Mouse (Mus musculus): ENCODE results near the gene Nfat5. TPM values are rescaled to one million over a fixed set of nuclear protein-coding genes. Genes with fewer than 3 reads are reported as not detected.

Gene Nfat5
- 1.5 TPM in 2 replicates for polyA plus RNA-seq (2015; fragmentation: Nextera tagmentation; extraction: Ambion mirVana)

GRCm38 (mm10) chr8:107292928-107293601 is at the start of gene Nfat5:
Nfat5 (plus strand) TSS chr8:107293470.
- under 1% methylated on average over 49 of the region's 49 CpGs for WGBS (ENCODE audit: insufficient replicate concordance)
- H3K4me2 ChIP-seq, result peak within 1 kb of the TSS; percentile 88
- no peaks in the 10 kb centered on the region for H3K9me3 ChIP-seq (replicated peaks)
- peak; percentile 93 for ATAC-seq (ENCODE audit: low read depth)
- H3K4me1 ChIP-seq (replicated peaks), result peaks cover 26% of the 10 kb centered on the region
- H3K36me3 ChIP-seq, result no peaks in the 10 kb centered on the region
- peak within 1 kb of the TSS; percentile 97 for H3K9ac ChIP-seq
- peak within 1 kb of the TSS; percentile 96 for H3K4me3 ChIP-seq (replicated peaks)
- peak; percentile 95 for DNase-seq
- H3K27ac ChIP-seq, result peak within 1 kb of the TSS; percentile 92
- H3K27me3 ChIP-seq, result no peaks in the 10 kb centered on the region

- Histone ChIP-seq H3K9me3 (replicated peaks) (no peaks in the 10 kb centered on the region), H3K36me3 (no peaks in the 10 kb centered on the region), H3K9ac (no peak overlapping the region), H3K27ac (no peak overlapping the region), H3K4me3 (replicated peaks) (no peak overlapping the region), H3K4me1 (replicated peaks) (no peaks in the 10 kb centered on the region), H3K27me3 (no peaks in the 10 kb centered on the region), H3K4me2 (no peak overlapping the region)
- DNase-seq, result no peak
- WGBS (ENCODE audit: insufficient replicate concordance), result 65% methylated on average over 8 of the region's 8 CpGs
- no peak for ATAC-seq (ENCODE audit: low read depth)
Measured at GRCm38 (mm10) chr8:107244218-107244617, 49.1 kb upstream of the Nfat5 start.

- Histone ChIP-seq H3K4me1 (replicated peaks) (no peaks in the 10 kb centered on the region), H3K4me2 (no peak overlapping the region), H3K27me3 (no peaks in the 10 kb centered on the region), H3K4me3 (replicated peaks) (no peak overlapping the region), H3K36me3 (no peaks in the 10 kb centered on the region), H3K9me3 (replicated peaks) (no peaks in the 10 kb centered on the region), H3K9ac (no peak overlapping the region), H3K27ac (no peak overlapping the region)
- no peak for DNase-seq
- WGBS (ENCODE audit: insufficient replicate concordance), result 70% methylated on average over 6 of the region's 6 CpGs
- ATAC-seq (ENCODE audit: low read depth), result no peak
Measured at GRCm38 (mm10) chr8:107248456-107248855, 44.8 kb upstream of the Nfat5 start.

- DNase-seq (no peak), ATAC-seq (ENCODE audit: low read depth) (no peak)
- H3K4me3 ChIP-seq (replicated peaks), result no peak overlapping the region
- no peak overlapping the region for H3K4me2 ChIP-seq
- H3K9ac ChIP-seq, result no peak overlapping the region
- H3K27me3 ChIP-seq, result no peaks in the 10 kb centered on the region
- no peaks in the 10 kb centered on the region for H3K36me3 ChIP-seq
- WGBS (ENCODE audit: insufficient replicate concordance), result 65% methylated on average over 5 of the region's 5 CpGs
- H3K27ac ChIP-seq, result no peak overlapping the region
- no peaks in the 10 kb centered on the region for H3K9me3 ChIP-seq (replicated peaks)
- H3K4me1 ChIP-seq (replicated peaks), result peaks cover 7% of the 10 kb centered on the region
Measured at GRCm38 (mm10) chr8:107251481-107252104, 41.7 kb upstream of the Nfat5 start.

GRCm38 (mm10) chr8:107253121-107253520 is 40.1 kb upstream of the Nfat5 start:
- H3K9me3 ChIP-seq (replicated peaks), result no peaks in the 10 kb centered on the region
- no peak overlapping the region for H3K9ac ChIP-seq
- 57% methylated on average over 6 of the region's 6 CpGs for WGBS (ENCODE audit: insufficient replicate concordance)
- no peak for DNase-seq
- no peaks in the 10 kb centered on the region for H3K27me3 ChIP-seq
- no peak overlapping the region for H3K4me2 ChIP-seq
- ATAC-seq (ENCODE audit: low read depth), result no peak
- no peak overlapping the region for H3K4me3 ChIP-seq (replicated peaks)
- no peak overlapping the region for H3K27ac ChIP-seq
- no peaks in the 10 kb centered on the region for H3K36me3 ChIP-seq
- H3K4me1 ChIP-seq (replicated peaks), result peaks cover 7% of the 10 kb centered on the region

GRCm38 (mm10) chr8:107254403-107254802 is 38.9 kb upstream of the Nfat5 start:
- H3K27ac ChIP-seq, result no peak overlapping the region
- WGBS (ENCODE audit: insufficient replicate concordance), result 39% methylated on average over 3 of the region's 3 CpGs
- no peaks in the 10 kb centered on the region for H3K27me3 ChIP-seq
- ATAC-seq (ENCODE audit: low read depth) (no peak), DNase-seq (no peak)
- H3K4me2 ChIP-seq, result no peak overlapping the region
- no peaks in the 10 kb centered on the region for H3K36me3 ChIP-seq
- H3K4me1 ChIP-seq (replicated peaks), result peaks cover 7% of the 10 kb centered on the region
- H3K4me3 ChIP-seq (replicated peaks), result no peak overlapping the region
- no peaks in the 10 kb centered on the region for H3K9me3 ChIP-seq (replicated peaks)
- H3K9ac ChIP-seq, result no peak overlapping the region

GRCm38 (mm10) chr8:107254951-107255457 is 38.3 kb upstream of the Nfat5 start:
- H3K36me3 ChIP-seq, result no peaks in the 10 kb centered on the region
- 57% methylated on average over 11 of the region's 11 CpGs for WGBS (ENCODE audit: insufficient replicate concordance)
- ATAC-seq (ENCODE audit: low read depth) (no peak), DNase-seq (no peak)
- H3K9me3 ChIP-seq (replicated peaks), result no peaks in the 10 kb centered on the region
- H3K4me1 ChIP-seq (replicated peaks), result peaks cover 7% of the 10 kb centered on the region
- H3K27ac ChIP-seq, result no peak overlapping the region
- H3K4me2 ChIP-seq, result no peak overlapping the region
- H3K27me3 ChIP-seq, result no peaks in the 10 kb centered on the region
- H3K9ac ChIP-seq, result no peak overlapping the region
- no peak overlapping the region for H3K4me3 ChIP-seq (replicated peaks)

- Histone ChIP-seq H3K9me3 (replicated peaks) (no peaks in the 10 kb centered on the region), H3K4me1 (replicated peaks) (peaks cover 7% of the 10 kb centered on the region), H3K36me3 (no peaks in the 10 kb centered on the region), H3K27me3 (no peaks in the 10 kb centered on the region), H3K4me3 (replicated peaks) (no peak overlapping the region), H3K9ac (no peak overlapping the region), H3K4me2 (no peak overlapping the region), H3K27ac (no peak overlapping the region)
- DNase-seq, result no peak
- no peak for ATAC-seq (ENCODE audit: low read depth)
- WGBS (ENCODE audit: insufficient replicate concordance), result 68% methylated on average over 5 of the region's 5 CpGs
Measured at GRCm38 (mm10) chr8:107257223-107257622, 36.0 kb upstream of the Nfat5 start.

GRCm38 (mm10) chr8:107260120-107260519 is 33.1 kb upstream of the Nfat5 start:
- Histone ChIP-seq H3K9ac (no peak overlapping the region), H3K4me3 (replicated peaks) (no peak overlapping the region), H3K9me3 (replicated peaks) (no peaks in the 10 kb centered on the region; the same call in 1 of the 2 replicates), H3K36me3 (no peaks in the 10 kb centered on the region), H3K27ac (no peak overlapping the region), H3K4me1 (replicated peaks) (no peaks in the 10 kb centered on the region; the same call in 1 of the 2 replicates), H3K27me3 (no peaks in the 10 kb centered on the region), H3K4me2 (no peak overlapping the region)
- WGBS (ENCODE audit: insufficient replicate concordance), result 73% methylated on average over 6 of the region's 6 CpGs
- no peak for ATAC-seq (ENCODE audit: low read depth)
- DNase-seq, result no peak

GRCm38 (mm10) chr8:107261172-107261571 is 32.1 kb upstream of the Nfat5 start:
- ATAC-seq (ENCODE audit: low read depth) (no peak), DNase-seq (no peak)
- H3K4me2 ChIP-seq, result no peak overlapping the region
- no peaks in the 10 kb centered on the region; the same call in 1 of the 2 replicates for H3K4me1 ChIP-seq (replicated peaks)
- no peak overlapping the region for H3K9ac ChIP-seq
- H3K27me3 ChIP-seq, result 0 out of 2 replicates have a peak, but pooled peaks cover 4% of the 10 kb centered on the region
- H3K36me3 ChIP-seq, result no peaks in the 10 kb centered on the region
- H3K9me3 ChIP-seq (replicated peaks), result no peaks in the 10 kb centered on the region; the same call in 1 of the 2 replicates
- no peak overlapping the region for H3K27ac ChIP-seq
- WGBS (ENCODE audit: insufficient replicate concordance), result 65% methylated on average over 4 of the region's 4 CpGs
- H3K4me3 ChIP-seq (replicated peaks), result no peak overlapping the region

- H3K27ac ChIP-seq, result no peak overlapping the region
- no peak overlapping the region for H3K4me3 ChIP-seq (replicated peaks)
- H3K9ac ChIP-seq, result no peak overlapping the region
- H3K4me1 ChIP-seq (replicated peaks), result no peaks in the 10 kb centered on the region; the same call in 1 of the 2 replicates
- 63% methylated on average over 8 of the region's 8 CpGs for WGBS (ENCODE audit: insufficient replicate concordance)
- 0 out of 2 replicates have a peak, but pooled peaks cover 4% of the 10 kb centered on the region for H3K27me3 ChIP-seq
- H3K9me3 ChIP-seq (replicated peaks), result no peaks in the 10 kb centered on the region; the same call in 1 of the 2 replicates
- no peaks in the 10 kb centered on the region for H3K36me3 ChIP-seq
- H3K4me2 ChIP-seq, result no peak overlapping the region
- DNase-seq (no peak), ATAC-seq (ENCODE audit: low read depth) (no peak)
Measured at GRCm38 (mm10) chr8:107262046-107262705, 31.1 kb upstream of the Nfat5 start.
